Mouse (Mus musculus): ENCODE results near the gene Actr1b.

Actr1b gene

GRCm38 (mm10) chr1:36714311-36714710 lies at the start of gene Actr1b:
Actr1b (minus strand) TSS chr1:36714422.
- DNase-seq (ENCODE audit: low spot score), result no peak

- DNase-seq (ENCODE audit: low spot score), result no peak
Observed at GRCm38 (mm10) chr1:36761568-36761967, 47.3 kb upstream of the Actr1b start, which contains the start of gene Zap70. Zap70 (plus strand) TSS chr1:36761798.

- DNase-seq (ENCODE audit: low spot score), result no peak
Observed at GRCm38 (mm10) chr1:36761061-36761460, 46.8 kb upstream of the Actr1b start.

- DNase-seq (ENCODE audit: low spot score), result no peak
Observed at GRCm38 (mm10) chr1:36760401-36760800, 46.2 kb upstream of the Actr1b start.

GRCm38 (mm10) chr1:36759076-36759475 lies 44.9 kb upstream of the Actr1b start:
- DNase-seq (ENCODE audit: low spot score), result no peak

- no peak for DNase-seq (ENCODE audit: low spot score)
Observed at GRCm38 (mm10) chr1:36758553-36758952, 44.3 kb upstream of the Actr1b start.

GRCm38 (mm10) chr1:36753932-36754675 lies 39.9 kb upstream of the Actr1b start:
- DNase-seq (ENCODE audit: low spot score), result no peak

- DNase-seq (ENCODE audit: low spot score), result no peak
Observed at GRCm38 (mm10) chr1:36746452-36746851, 32.2 kb upstream of the Actr1b start.

- DNase-seq (ENCODE audit: low spot score), result no peak
Observed at GRCm38 (mm10) chr1:36745661-36746060, 31.4 kb upstream of the Actr1b start.

GRCm38 (mm10) chr1:36744268-36744944 lies 30.2 kb upstream of the Actr1b start:
- DNase-seq (ENCODE audit: low spot score), result peak; percentile 11

- no peak for DNase-seq (ENCODE audit: low spot score)
Observed at GRCm38 (mm10) chr1:36743046-36743445, 28.8 kb upstream of the Actr1b start.

GRCm38 (mm10) chr1:36739231-36739630 lies 25.0 kb upstream of the Actr1b start:
- no peak for DNase-seq (ENCODE audit: low spot score)

- DNase-seq (ENCODE audit: low spot score), result peak; percentile 35
Observed at GRCm38 (mm10) chr1:36737300-36737699, 23.1 kb upstream of the Actr1b start.

GRCm38 (mm10) chr1:36724057-36724431 lies 9.8 kb upstream of the Actr1b start:
- DNase-seq (ENCODE audit: low spot score), result no peak

GRCm38 (mm10) chr1:36723146-36724056 lies 9.2 kb upstream of the Actr1b start:
- no peak for DNase-seq (ENCODE audit: low spot score)

GRCm38 (mm10) chr1:36718786-36719185 lies 4.6 kb upstream of the Actr1b start:
- DNase-seq (ENCODE audit: low spot score), result no peak

- DNase-seq (ENCODE audit: low spot score), result no peak
Observed at GRCm38 (mm10) chr1:36711104-36711503, 3.1 kb downstream of the Actr1b start.

GRCm38 (mm10) chr1:36709854-36710280 lies 4.4 kb downstream of the Actr1b start, which contains the start of gene 4933424G06Rik:
4933424G06Rik (plus strand) TSS chr1:36710149.
- DNase-seq (ENCODE audit: low spot score), result peak; percentile 97

GRCm38 (mm10) chr1:36709055-36709853 lies 5.0 kb downstream of the Actr1b start:
- DNase-seq (ENCODE audit: low spot score), result no peak

- no peak for DNase-seq (ENCODE audit: low spot score)
Observed at GRCm38 (mm10) chr1:36708626-36709025, 5.6 kb downstream of the Actr1b start.

- DNase-seq (ENCODE audit: low spot score), result no peak
Observed at GRCm38 (mm10) chr1:36707797-36708196, 6.4 kb downstream of the Actr1b start.
